27 mouse cellular contexts compared by ENCODE assay signal in the genomic region with DNA sequence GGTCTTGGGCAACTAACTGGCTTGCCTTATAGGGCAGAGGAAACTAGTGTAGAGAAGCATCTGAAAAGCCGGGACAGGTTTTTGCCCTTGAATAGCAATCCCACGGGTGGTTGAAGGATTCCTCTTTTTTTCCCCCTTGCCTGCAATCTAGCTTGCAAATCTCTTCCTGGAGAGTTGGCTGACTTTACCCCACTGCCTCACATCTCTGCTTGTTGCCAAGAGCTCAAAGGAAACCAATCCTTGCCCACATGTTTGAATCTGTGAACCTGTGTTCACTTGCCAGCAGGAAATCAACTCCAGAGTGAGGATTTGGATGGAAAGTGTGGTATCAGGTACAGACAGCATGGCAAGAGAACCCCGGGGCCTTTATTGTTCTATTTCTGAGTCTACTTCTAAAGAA.
"Had no signal": no experiment of that assay in that cellular context is flagged by ENCODE, and none has a peak within 500 bp of the region (broad histone marks: within the 10 kb centered on the region; RNA-seq: fewer than 3 reads in every experiment).

No protein-coding gene starts in this region.

- H3K9ac ChIP-seq: heart, embryonic 12.5 days; hindbrain, embryonic 12.5 days; hindbrain, embryonic 14.5 days; intestine, embryonic 15.5 days; limb, embryonic 12.5 days; liver, embryonic 13.5 days; liver, embryonic 15.5 days had no signal

- H3K4me2 ChIP-seq: heart, embryonic 12.5 days; hindbrain, embryonic 12.5 days; hindbrain, embryonic 14.5 days; intestine, embryonic 15.5 days; limb, embryonic 12.5 days; liver, embryonic 11.5 days; liver, embryonic 13.5 days; liver, embryonic 15.5 days had no signal

- ATAC-seq: hindbrain, embryonic 16.5 days; inflammation-experienced regulatory T-cells, adult 6 months; intestine, embryonic 15.5 days; intestine, postnatal 0 days had no signal

- H3K9me3 ChIP-seq: heart, embryonic 10.5 days; heart, embryonic 12.5 days; hindbrain, embryonic 10.5 days; hindbrain, embryonic 12.5 days; intestine, embryonic 15.5 days; limb, embryonic 10.5 days; limb, embryonic 12.5 days; liver, embryonic 13.5 days; liver, embryonic 15.5 days had no signal

- H3K36me3 ChIP-seq: heart, embryonic 10.5 days; heart, embryonic 12.5 days; hindbrain, embryonic 10.5 days; hindbrain, embryonic 12.5 days; intestine, embryonic 15.5 days; limb, embryonic 10.5 days; limb, embryonic 12.5 days; liver, embryonic 13.5 days; liver, embryonic 15.5 days had no signal

- H3K27ac ChIP-seq: heart, embryonic 10.5 days; hindbrain, embryonic 10.5 days; hindbrain, embryonic 12.5 days; hindbrain, embryonic 14.5 days; intestine, embryonic 15.5 days; layer of hippocampus, adult 2 months; left cerebral cortex, adult 2 months; limb, embryonic 10.5 days; limb, embryonic 12.5 days; liver, embryonic 13.5 days; liver, embryonic 15.5 days had no signal

- H3K4me1 ChIP-seq: heart, embryonic 10.5 days; heart, embryonic 12.5 days; hindbrain, embryonic 10.5 days; hindbrain, embryonic 12.5 days; intestine, embryonic 15.5 days; limb, embryonic 10.5 days; limb, embryonic 12.5 days; liver, embryonic 13.5 days; liver, embryonic 15.5 days had no signal

- DNase-seq: gastrocnemius, postnatal 14 days; gastrocnemius, postnatal 36 days; heart, adult 18-20 months; heart, postnatal 10 days; heart, postnatal 4 days; kidney, adult 18-20 months; kidney, adult 8-10 months; kidney, postnatal 10 days; kidney, postnatal 25 days; kidney, postnatal 4 days; liver; liver, embryonic 13.5 days had no signal

- H3K4me3 ChIP-seq: heart, embryonic 10.5 days; heart, embryonic 12.5 days; hindbrain, embryonic 10.5 days; hindbrain, embryonic 12.5 days; intestine, embryonic 15.5 days; layer of hippocampus, adult 2 months; left cerebral cortex, adult 2 months; limb, embryonic 10.5 days; limb, embryonic 12.5 days; liver, embryonic 13.5 days; liver, embryonic 15.5 days had no signal

- H3K27me3 ChIP-seq: heart, embryonic 12.5 days; hindbrain, embryonic 12.5 days; intestine, embryonic 15.5 days; limb, embryonic 12.5 days; liver, embryonic 13.5 days; liver, embryonic 15.5 days had no signal
